Mouse (Mus musculus): ENCODE data around the gene Adam10.

Adam10 gene

GRCm38 (mm10) chr9:70775517-70775916, 96.7 kb downstream of the Adam10 start:
- no peak for DNase-seq (ENCODE audit: low spot score in 2 of 2)

- DNase-seq (ENCODE audit: low spot score in 2 of 2) = no peak
Measured at GRCm38 (mm10) chr9:70782191-70782590, 103.4 kb downstream of the Adam10 start.

GRCm38 (mm10) chr9:70788705-70789104, 109.9 kb downstream of the Adam10 start:
- peak; percentile 35 to 66 for DNase-seq (ENCODE audit: low spot score in 2 of 2)

- DNase-seq (ENCODE audit: low spot score in 2 of 2) = peak in 1 of 2 experiments; percentile 38
Measured at GRCm38 (mm10) chr9:70790621-70791020, 111.8 kb downstream of the Adam10 start.

DNA sequence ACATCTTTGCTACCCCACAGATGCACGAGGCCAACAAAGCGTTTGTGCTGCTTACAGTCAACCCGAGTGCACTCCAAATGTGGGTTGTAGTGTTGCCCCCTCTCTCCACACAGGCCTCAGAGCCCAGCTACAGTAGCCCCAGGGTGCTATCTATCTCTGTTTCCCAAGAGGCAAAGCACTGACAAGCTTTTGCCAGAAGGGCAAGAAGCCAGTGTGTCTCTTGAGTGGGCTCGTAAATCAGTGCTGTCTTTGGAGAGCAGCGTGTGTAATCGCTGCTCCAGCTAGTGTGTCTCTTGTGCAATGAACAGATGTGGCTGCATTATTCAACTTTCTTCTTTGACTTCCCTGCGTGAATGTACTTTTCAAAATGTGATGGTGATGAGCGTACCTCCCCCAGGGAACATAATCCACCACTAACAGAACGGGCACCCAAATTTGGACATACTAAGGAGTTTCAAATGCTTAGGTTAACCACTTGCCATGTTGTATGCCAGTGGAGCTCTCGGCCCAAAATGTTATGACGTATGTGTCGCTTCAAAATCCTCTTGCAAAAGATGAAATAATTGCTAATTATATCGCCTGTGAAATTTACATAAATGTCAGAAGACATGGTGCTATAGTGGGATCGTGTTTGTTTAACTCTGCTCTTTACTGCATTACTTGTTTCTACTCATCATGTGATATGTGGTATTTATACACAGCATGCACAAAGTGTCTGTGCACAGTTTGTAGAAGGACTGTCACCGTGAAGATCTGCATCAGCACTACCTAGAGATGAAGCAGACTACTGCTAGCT, 116.0 kb downstream of the Adam10 start:
- DNase-seq (ENCODE audit: low spot score in 2 of 2) = peak in 1 of 2 experiments; percentile 26

- DNase-seq (ENCODE audit: low spot score in 2 of 2) = no peak
Measured at GRCm38 (mm10) chr9:70795439-70795757, 116.6 kb downstream of the Adam10 start.

GRCm38 (mm10) chr9:70800588-70801315, 122.0 kb downstream of the Adam10 start:
- no peak for DNase-seq (ENCODE audit: low spot score in 2 of 2)

DNA sequence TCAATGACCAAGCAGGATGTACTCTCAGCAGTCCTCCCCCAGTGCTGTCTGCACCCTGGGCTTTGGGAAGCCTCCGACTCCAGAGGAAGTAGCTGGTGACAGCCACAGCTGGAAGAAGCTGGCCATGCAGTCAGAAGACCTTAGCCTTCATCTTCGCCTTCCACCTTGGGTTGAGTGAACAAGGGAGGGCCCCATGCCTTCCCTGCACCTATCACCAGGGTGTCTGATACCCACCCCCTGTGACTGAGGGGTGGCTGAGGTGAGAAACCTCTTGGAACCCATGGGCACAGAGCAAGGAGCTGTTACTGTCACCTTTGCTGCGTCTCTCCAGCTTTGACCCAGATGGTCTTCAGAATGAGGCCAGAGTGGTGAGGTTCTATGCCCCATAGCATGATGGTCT, 123.0 kb downstream of the Adam10 start:
- DNase-seq (ENCODE audit: low spot score in 2 of 2) = no peak

DNA sequence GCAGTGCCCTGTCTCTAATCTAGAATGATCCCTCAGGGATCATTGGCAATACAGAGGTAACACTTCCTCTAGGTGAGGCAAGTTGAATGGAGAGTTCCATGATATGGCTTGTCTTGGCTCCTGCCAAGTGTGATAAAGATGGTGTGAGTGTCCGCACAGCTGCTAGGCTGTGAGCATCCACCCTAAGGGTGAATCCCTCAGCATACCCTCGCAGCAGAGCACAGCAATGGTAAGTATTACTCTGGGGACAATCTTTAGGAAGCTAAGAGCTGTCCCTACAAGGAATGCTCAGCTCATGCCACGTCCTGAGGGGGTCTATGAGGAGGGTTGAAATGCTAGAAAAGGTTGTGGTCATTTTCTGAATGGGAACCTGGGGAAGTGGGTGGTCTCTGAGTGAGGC, 124.0 kb downstream of the Adam10 start:
- DNase-seq (ENCODE audit: low spot score in 2 of 2) = no peak

- DNase-seq (ENCODE audit: low spot score in 2 of 2) = no peak
Measured at GRCm38 (mm10) chr9:70806069-70806468, 127.3 kb downstream of the Adam10 start.

GRCm38 (mm10) chr9:70807714-70808113, 128.9 kb downstream of the Adam10 start:
- no peak for DNase-seq (ENCODE audit: low spot score in 2 of 2)

- no peak for DNase-seq (ENCODE audit: low spot score in 2 of 2)
Measured at GRCm38 (mm10) chr9:70812551-70812950, 133.8 kb downstream of the Adam10 start.

DNA sequence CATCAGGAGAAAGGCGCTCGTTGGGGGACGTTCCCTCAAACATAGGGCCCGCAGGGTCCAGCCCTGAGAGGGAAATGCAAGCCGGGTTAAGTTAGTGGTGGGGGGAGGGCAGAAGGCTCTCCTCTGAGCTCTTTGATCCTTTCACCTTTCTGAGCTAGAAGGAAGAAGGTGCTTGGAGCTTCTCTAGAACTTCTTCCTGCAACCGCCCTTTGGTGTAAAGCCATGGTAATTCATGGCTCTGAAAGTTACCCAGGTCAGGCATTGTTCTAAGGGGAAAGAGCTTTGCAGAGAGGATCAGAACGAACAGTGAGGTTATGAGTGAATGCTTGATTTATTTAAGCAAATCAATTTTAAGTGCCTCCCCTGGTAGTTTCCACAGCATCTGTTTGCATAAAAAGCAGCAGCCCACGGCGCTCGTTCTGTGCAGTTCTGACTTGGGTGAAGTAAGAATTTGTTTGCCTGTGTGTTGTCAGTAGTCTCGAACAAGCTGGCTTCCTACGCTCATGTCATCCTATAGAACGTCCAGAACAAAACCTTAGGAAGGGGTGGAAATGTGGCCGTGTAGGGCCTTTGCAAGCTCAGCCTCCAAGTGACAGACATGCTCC, 138.0 kb downstream of the Adam10 start:
- peak; percentile 47 to 61 for DNase-seq (ENCODE audit: low spot score in 2 of 2)

DNA sequence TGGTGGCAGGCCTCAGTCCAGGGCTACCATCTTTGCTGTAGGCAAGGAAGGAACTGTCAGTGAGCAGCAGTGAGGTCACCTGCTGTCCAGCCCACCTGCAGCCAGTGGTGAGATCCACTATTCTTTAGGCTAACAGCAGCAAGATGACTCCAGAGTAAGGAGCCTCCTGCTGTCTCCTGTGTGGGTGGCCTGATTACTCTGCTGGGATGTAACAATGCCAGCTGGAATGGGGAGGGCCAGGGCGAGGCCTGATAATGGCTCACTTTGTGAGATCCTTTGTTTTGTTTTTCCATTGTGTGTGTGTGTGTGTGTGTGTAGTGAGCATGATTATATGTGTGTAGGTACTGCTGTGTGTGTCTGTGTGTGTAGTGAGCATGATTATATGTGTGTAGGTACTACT, 138.6 kb downstream of the Adam10 start:
- DNase-seq (ENCODE audit: low spot score in 2 of 2) = no peak

DNA sequence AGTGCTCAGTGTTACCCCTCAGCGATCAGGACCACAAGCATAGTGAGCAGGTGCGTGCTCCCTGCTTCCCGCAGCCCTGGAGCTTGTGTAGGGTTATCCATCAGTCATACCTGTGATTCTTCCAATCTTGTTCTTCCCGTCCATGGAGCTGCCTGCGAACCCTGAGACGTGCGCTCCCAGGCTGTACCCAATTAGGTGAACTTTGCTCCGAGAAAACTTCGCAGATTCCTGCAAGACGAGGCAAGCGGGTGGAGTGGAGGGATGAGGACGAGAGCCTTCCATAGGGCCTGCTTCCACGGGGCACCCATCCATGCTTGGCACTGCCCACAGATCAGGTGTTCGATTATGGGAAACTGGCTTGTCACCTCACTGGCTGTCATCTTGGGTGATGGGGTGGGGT, 139.9 kb downstream of the Adam10 start:
- no peak for DNase-seq (ENCODE audit: low spot score in 2 of 2)

- DNase-seq (ENCODE audit: low spot score in 2 of 2) = no peak
Measured at GRCm38 (mm10) chr9:70824103-70824502, 145.3 kb downstream of the Adam10 start.

DNA sequence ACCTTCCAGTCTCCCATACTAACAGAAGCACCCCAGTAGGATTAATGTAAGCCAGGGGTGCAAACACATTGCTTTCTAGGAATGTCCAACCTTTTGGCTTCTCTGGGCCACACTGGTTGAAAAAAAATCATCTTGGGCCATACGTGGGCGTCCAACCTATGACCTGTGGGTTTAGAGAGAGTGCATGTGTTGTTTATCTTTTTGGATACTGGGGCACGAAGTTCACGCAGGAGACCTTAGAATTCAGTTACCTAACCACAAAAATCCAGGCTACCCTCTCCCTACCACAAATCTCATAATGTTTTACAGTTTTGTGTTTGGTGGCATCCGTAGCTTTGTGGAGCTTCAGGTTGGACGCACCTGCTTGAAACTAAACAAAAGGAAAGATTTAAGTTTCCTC, 149.1 kb downstream of the Adam10 start:
- no peak for DNase-seq (ENCODE audit: low spot score in 2 of 2)

Data from right cerebral cortex, postnatal 10 days (tissue).